Mouse (Mus musculus) cerebellum, adult 9-11 months (tissue): ENCODE results near the gene Lpin1.

ENCODE experiments used
- DNase-seq: peaks from one replicate; pipeline ENCODE4 v3.0.0; 2022

The Lpin1 gene

GRCm38 (mm10) chr12:16610936-16611335, at the start of gene Lpin1:
Gene Lpin1 (minus strand): TSS chr12:16610966.
- DNase-seq, result no peak

- DNase-seq, result peak; percentile 24
Observed at GRCm38 (mm10) chr12:16656906-16657875, 46.4 kb upstream of the Lpin1 start.

- DNase-seq, result no peak
Observed at GRCm38 (mm10) chr12:16655604-16656003, 44.8 kb upstream of the Lpin1 start.

- DNase-seq, result peak; percentile 29
Observed at GRCm38 (mm10) chr12:16653332-16654093, 42.7 kb upstream of the Lpin1 start, which contains the start of gene Ntsr2. Gene Ntsr2 (plus strand): TSS chr12:16653382.

- DNase-seq, result no peak
Observed at GRCm38 (mm10) chr12:16649819-16650218, 39.1 kb upstream of the Lpin1 start.

GRCm38 (mm10) chr12:16648273-16648672, 37.5 kb upstream of the Lpin1 start:
- DNase-seq, result no peak

GRCm38 (mm10) chr12:16646780-16647409, 36.1 kb upstream of the Lpin1 start:
- no peak for DNase-seq

- no peak for DNase-seq
Observed at GRCm38 (mm10) chr12:16644698-16645097, 33.9 kb upstream of the Lpin1 start.

- no peak for DNase-seq
Observed at GRCm38 (mm10) chr12:16643508-16644345, 33.0 kb upstream of the Lpin1 start.

- no peak for DNase-seq
Observed at GRCm38 (mm10) chr12:16642000-16642399, 31.2 kb upstream of the Lpin1 start.

- DNase-seq, result no peak
Observed at GRCm38 (mm10) chr12:16640075-16640474, 29.3 kb upstream of the Lpin1 start.

- no peak for DNase-seq
Observed at GRCm38 (mm10) chr12:16639078-16639771, 28.5 kb upstream of the Lpin1 start.

GRCm38 (mm10) chr12:16635816-16636215, 25.1 kb upstream of the Lpin1 start:
- no peak for DNase-seq

- no peak for DNase-seq
Observed at GRCm38 (mm10) chr12:16634075-16634813, 23.5 kb upstream of the Lpin1 start.

GRCm38 (mm10) chr12:16633235-16633634, 22.5 kb upstream of the Lpin1 start:
- no peak for DNase-seq

- no peak for DNase-seq
Observed at GRCm38 (mm10) chr12:16631423-16631822, 20.7 kb upstream of the Lpin1 start.

- no peak for DNase-seq
Observed at GRCm38 (mm10) chr12:16630866-16631185, 20.1 kb upstream of the Lpin1 start.

- no peak for DNase-seq
Observed at GRCm38 (mm10) chr12:16630152-16630865, 19.5 kb upstream of the Lpin1 start.

- no peak for DNase-seq
Observed at GRCm38 (mm10) chr12:16620230-16620629, 9.5 kb upstream of the Lpin1 start.

GRCm38 (mm10) chr12:16619453-16619852, 8.7 kb upstream of the Lpin1 start:
- no peak for DNase-seq
